Mouse (Mus musculus) neural tube, embryonic 15.5 days (tissue): ENCODE results near the gene Slc9a3r1. TPM values are rescaled to one million over a fixed set of nuclear protein-coding genes. Genes with fewer than 3 reads are reported as not detected.

ENCODE experiments used
- ATAC-seq: fragments of 200-750 bp; cut with Nextera tagmentation; 2 replicates; pipeline ENCODE4 v1.8.0; 2017; ENCODE audit warnings: mild to moderate bottlenecking, moderate TSS enrichment, moderate library complexity; ENCODE audit not compliant: low FRiP score
- H3K27ac ChIP-seq: fragments of 300-500 bp; sonication (generic); replicated peaks from 2 replicates; pipeline ENCODE4 v1.5.1; 2015; ENCODE audit warnings: mild to moderate bottlenecking, inconsistent platforms
- H3K27me3 ChIP-seq: fragments of 300-500 bp; sonication (generic); replicated peaks from 2 replicates; pipeline ENCODE4 v1.6.1; 2015; ENCODE audit warnings: inconsistent platforms
- H3K36me3 ChIP-seq: fragments of 300-500 bp; sonication (generic); 2 replicates; pipeline ENCODE4 v1.6.1; 2015; ENCODE audit warnings: inconsistent platforms
- H3K4me1 ChIP-seq: fragments of 300-500 bp; sonication (generic); 2 replicates; pipeline ENCODE4 v1.6.1; 2015; ENCODE audit warnings: inconsistent platforms
- H3K4me2 ChIP-seq: fragments of 300-500 bp; sonication (generic); 2 replicates; pipeline ENCODE4 v1.6.1; 2015; ENCODE audit warnings: inconsistent platforms, mild to moderate bottlenecking, moderate library complexity
- H3K4me3 ChIP-seq: fragments of 300-500 bp; sonication (generic); replicated peaks from 2 replicates; pipeline ENCODE4 v1.5.1; 2015; ENCODE audit warnings: mild to moderate bottlenecking, inconsistent platforms
- H3K9ac ChIP-seq: fragments of 300-500 bp; sonication (generic); replicated peaks from 2 replicates; pipeline ENCODE4 v1.6.1; 2015; ENCODE audit warnings: mild to moderate bottlenecking, inconsistent platforms
- H3K9me3 ChIP-seq: fragments of 300-500 bp; sonication (generic); replicated peaks from 2 replicates; pipeline ENCODE4 v1.6.1; 2016; ENCODE audit warnings: inconsistent platforms
- WGBS: fragments of 180-500 bp; shearing (Covaris S2); methylation state at CpG from one replicate; pipeline ENCODE4 v1.1.7; 2015; ENCODE audit warnings: mixed read lengths; 5-methylcytosine and 5-hydroxymethylcytosine counted together
- polyA plus RNA-seq: library from polyadenylated mRNA; unstranded; fragments of >200 nt; fragmentation: Nextera tagmentation; extraction: Ambion mirVana; gene quantifications from 2 replicates; pipeline ENCODE4 v1.2.1, GENCODE M21; 2015

Gene Slc9a3r1
- polyA plus RNA-seq, 1 experiment from 2014 or later: 45.5 TPM

DNA sequence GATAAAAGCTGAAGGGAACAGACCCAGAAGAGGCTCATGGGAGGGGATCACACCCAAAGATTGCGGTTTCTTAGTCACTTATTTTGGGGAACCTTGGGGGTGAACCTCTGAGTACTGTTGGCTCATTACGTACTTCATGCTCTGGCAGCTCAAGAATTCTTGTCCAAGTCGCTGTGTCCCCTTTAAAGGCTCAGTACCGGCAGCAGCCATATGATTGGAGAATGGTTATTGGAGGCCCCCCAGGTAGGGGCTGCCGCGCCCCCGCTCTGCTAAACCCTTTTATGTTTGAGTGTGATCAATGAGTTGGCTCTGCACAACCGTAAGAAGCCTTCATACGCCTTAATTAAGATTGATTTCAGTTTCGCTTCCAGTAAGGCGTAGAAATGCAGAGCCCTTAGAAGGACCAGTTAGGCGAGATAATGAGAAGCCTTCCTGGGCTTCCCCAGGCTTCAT, 35.8 kb downstream of the Slc9a3r1 start:
- no peak for ATAC-seq
- H3K27me3 ChIP-seq: 0 out of 2 replicates have a peak, but pooled peaks cover 5% of the 10 kb centered on the region
- H3K4me2 ChIP-seq: no peak overlapping the region
- no peaks in the 10 kb centered on the region for H3K9me3 ChIP-seq
- H3K4me1 ChIP-seq: 0 out of 2 replicates have a peak, but pooled peaks cover 3% of the 10 kb centered on the region
- peaks cover 31% of the 10 kb centered on the region for H3K36me3 ChIP-seq
- no peak overlapping the region for H3K4me3 ChIP-seq
- no peak overlapping the region for H3K9ac ChIP-seq
- H3K27ac ChIP-seq: no peak overlapping the region
- 34% methylated on average over 12 of the region's 12 CpGs for WGBS

DNA sequence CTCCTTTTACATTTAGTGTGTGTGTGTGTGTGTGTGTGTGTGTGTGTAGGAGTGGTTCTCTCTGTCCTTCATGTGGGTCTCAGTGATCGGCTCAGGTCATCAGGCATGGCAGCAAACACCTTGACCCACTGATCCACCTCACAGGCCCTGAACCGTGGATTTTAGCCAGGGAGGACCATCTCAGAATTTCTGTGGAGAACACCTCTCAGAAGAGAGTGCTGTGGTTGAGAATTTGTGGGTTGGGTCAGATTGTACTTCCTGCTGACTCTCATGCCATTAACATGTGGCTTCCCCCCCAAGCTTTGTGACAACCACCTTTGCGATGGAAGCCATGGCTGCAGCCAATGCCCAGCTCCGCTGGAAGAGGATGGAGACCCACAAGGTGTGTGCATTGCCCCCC, 37.4 kb downstream of the Slc9a3r1 start:
- Histone ChIP-seq H3K27me3 (0 out of 2 replicates have a peak, but pooled peaks cover 10% of the 10 kb centered on the region), H3K9me3 (no peaks in the 10 kb centered on the region), H3K4me2 (no peak overlapping the region), H3K27ac (no peak overlapping the region), H3K36me3 (peaks cover 39% of the 10 kb centered on the region), H3K9ac (no peak overlapping the region), H3K4me1 (0 out of 2 replicates have a peak, but pooled peaks cover 3% of the 10 kb centered on the region), H3K4me3 (no peak overlapping the region)
- WGBS: 92% methylated on average over 4 of the region's 4 CpGs
- no peak for ATAC-seq

- peak; percentile 75 for ATAC-seq
- Histone ChIP-seq H3K27ac (no peak overlapping the region), H3K4me3 (no peak overlapping the region), H3K4me1 (peaks cover 11% of the 10 kb centered on the region), H3K9ac (no peak overlapping the region), H3K36me3 (peaks cover 48% of the 10 kb centered on the region), H3K4me2 (no peak overlapping the region), H3K9me3 (no peaks in the 10 kb centered on the region), H3K27me3 (0 out of 2 replicates have a peak, but pooled peaks cover 10% of the 10 kb centered on the region)
- 13% methylated on average over 12 of the region's 12 CpGs for WGBS
Observed at GRCm38 (mm10) chr11:115202316-115202715, 39.2 kb downstream of the Slc9a3r1 start.

- Histone ChIP-seq H3K9ac (no peak overlapping the region), H3K27me3 (0 out of 2 replicates have a peak, but pooled peaks cover 10% of the 10 kb centered on the region), H3K36me3 (peaks cover 47% of the 10 kb centered on the region), H3K27ac (no peak overlapping the region), H3K4me2 (no peak overlapping the region), H3K4me1 (peaks cover 11% of the 10 kb centered on the region), H3K4me3 (no peak overlapping the region), H3K9me3 (no peaks in the 10 kb centered on the region)
- 95% methylated on average over 9 of the region's 9 CpGs for WGBS
- ATAC-seq: no peak; the same call in 1 of the 2 replicates
Observed at GRCm38 (mm10) chr11:115202756-115203155, 39.6 kb downstream of the Slc9a3r1 start.

DNA sequence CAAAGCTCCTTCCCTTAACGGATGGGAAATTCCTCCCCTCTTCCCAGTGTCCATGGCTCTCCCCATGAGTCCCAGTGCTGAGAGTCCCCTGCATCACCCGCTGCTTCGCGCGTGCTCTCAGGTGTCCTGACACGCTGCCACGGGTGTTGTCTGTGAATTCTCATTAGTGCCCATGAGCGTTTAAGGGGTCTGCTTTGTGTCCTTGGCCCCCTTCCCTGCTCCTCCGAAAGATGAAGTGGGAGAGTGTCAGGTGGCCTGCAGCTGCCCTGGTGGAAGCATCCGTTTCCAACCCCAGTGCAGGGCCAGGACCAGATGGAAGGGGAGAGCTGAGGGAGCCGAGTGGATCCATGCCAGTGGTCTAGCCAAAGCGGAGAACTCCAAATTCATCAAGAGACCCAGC, 45.0 kb downstream of the Slc9a3r1 start:
- H3K9ac ChIP-seq: no peak overlapping the region
- no peak overlapping the region for H3K27ac ChIP-seq
- H3K4me2 ChIP-seq: no peak overlapping the region
- no peaks in the 10 kb centered on the region for H3K9me3 ChIP-seq
- no peak for ATAC-seq
- 63% methylated on average over 12 of the region's 12 CpGs for WGBS
- no peak overlapping the region for H3K4me3 ChIP-seq
- peaks cover 32% of the 10 kb centered on the region for H3K36me3 ChIP-seq
- H3K4me1 ChIP-seq: peaks cover 12% of the 10 kb centered on the region
- 0 out of 2 replicates have a peak, but pooled peaks cover 10% of the 10 kb centered on the region for H3K27me3 ChIP-seq

DNA sequence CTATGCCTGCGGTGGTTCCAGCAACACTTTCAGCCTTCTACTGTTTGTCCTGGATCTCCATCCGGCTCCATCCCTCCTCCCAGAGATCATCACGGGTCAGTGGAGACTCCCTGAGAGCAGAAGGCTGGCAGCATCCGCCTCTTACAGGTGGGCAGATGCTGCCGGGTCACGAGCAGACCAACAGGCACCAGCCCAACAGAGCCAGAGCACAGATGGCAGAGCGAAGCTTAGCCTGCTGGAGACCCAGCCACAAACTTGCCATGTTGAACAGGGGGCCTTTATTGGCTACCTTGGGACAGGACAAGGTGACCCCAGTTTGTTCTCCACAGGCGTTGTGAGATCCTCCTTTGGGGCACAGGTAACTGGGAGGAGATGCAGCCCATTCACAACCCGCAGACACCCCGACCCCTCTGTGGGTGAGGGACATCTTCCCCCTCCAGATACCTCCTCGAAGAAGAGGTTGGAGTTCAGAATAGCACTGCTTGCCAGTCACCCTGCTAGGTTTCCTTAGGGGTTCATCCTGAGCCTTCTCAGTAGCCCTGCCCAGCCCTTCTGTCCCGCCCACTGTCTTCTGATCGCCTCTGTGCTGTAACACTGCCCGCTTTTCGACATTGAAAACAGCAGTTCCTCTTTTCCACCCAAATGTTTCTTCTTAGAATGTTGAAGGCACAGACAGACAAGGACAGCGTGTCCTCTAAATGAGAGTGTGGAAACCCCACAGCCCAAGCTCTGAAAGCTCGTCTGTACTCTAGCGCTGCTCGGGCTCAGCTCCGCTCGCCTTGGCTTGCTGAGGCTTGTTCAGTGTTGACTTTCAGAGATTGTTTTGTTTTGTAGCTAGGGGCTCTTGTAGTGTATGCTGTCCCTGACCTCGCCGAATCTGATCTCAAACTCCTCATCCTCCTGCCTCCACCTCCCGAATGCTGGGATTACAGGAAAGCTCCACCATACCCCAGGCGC, 45.9 kb downstream of the Slc9a3r1 start:
- ATAC-seq: no peak
- 82% methylated on average over 25 of the region's 25 CpGs for WGBS
- peaks cover 12% of the 10 kb centered on the region for H3K4me1 ChIP-seq

DNA sequence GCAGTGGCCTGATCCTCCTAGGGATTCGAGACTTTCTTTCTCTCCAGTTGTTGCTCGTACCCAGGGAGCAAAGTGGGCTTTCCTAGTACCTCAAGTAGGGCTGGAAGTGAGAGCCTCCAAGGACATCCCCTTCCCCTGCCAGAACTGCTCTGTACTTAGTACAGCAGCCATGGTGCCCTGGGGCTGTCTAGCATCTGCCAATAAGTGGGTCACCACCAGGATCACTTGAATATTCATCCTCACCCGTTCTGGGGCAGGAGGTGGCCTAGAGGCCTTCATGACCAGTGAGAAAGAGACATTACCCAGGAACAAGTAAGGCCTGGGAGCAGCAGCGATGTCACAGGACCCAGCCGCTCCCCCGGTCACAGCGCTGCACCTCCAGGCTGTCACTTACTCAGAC, 46.8 kb downstream of the Slc9a3r1 start:
- no peak overlapping the region for H3K9ac ChIP-seq
- H3K27me3 ChIP-seq: peaks cover 10% of the 10 kb centered on the region; the same call in 1 of the 2 replicates
- ATAC-seq: no peak
- H3K4me1 ChIP-seq: peaks cover 12% of the 10 kb centered on the region
- H3K27ac ChIP-seq: no peak overlapping the region
- no peaks in the 10 kb centered on the region for H3K9me3 ChIP-seq
- 81% methylated on average over 7 of the region's 7 CpGs for WGBS
- H3K36me3 ChIP-seq: peaks cover 25% of the 10 kb centered on the region
- no peak overlapping the region for H3K4me3 ChIP-seq
- no peak overlapping the region for H3K4me2 ChIP-seq

More for the DNA sequence above, 45.9 kb downstream of the Slc9a3r1 start:
- Histone ChIP-seq H3K9me3 (no peaks in the 10 kb centered on the region), H3K4me3 (no peak overlapping the region), H3K9ac (no peak overlapping the region), H3K27ac (no peak overlapping the region), H3K36me3 (peaks cover 28% of the 10 kb centered on the region), H3K4me2 (no peak overlapping the region), H3K27me3 (peaks cover 11% of the 10 kb centered on the region; the same call in 1 of the 2 replicates)

DNA sequence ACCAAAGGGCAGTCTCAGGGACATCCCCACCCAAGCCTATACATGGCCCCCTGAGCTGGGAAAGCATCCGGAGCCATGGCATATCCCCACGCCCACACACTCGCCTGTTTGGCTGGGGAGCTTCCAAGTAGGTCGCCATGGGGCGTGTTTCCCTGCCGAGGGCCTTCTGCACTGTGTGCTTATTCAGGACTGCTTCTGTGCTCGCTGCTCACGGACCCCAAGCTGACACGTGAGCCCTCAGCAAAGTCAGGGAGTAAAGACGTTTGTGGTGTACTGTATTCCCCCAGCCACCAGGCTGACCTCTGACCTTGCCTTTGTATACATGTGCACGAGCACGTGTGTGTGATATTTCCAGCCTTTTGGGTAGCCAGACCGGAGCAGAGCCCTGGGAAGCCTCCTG, 49.0 kb downstream of the Slc9a3r1 start:
- WGBS: 62% methylated on average over 13 of the region's 13 CpGs
- Histone ChIP-seq H3K4me3 (no peak overlapping the region), H3K9ac (no peak overlapping the region), H3K36me3 (peaks cover 8% of the 10 kb centered on the region), H3K9me3 (no peaks in the 10 kb centered on the region), H3K27me3 (peaks cover 7% of the 10 kb centered on the region; the same call in 1 of the 2 replicates), H3K4me2 (no peak overlapping the region), H3K27ac (no peak overlapping the region), H3K4me1 (peaks cover 7% of the 10 kb centered on the region)
- no peak for ATAC-seq

- no peak for ATAC-seq
- 50% methylated on average over 5 of the region's 5 CpGs for WGBS
- no peaks in the 10 kb centered on the region for H3K36me3 ChIP-seq
Observed at GRCm38 (mm10) chr11:115215123-115215522, 52.0 kb downstream of the Slc9a3r1 start.

GRCm38 (mm10) chr11:115217439-115218410, 54.6 kb downstream of the Slc9a3r1 start:
- H3K27me3 ChIP-seq: peaks cover 12% of the 10 kb centered on the region; the same call in 1 of the 2 replicates
- peaks cover 26% of the 10 kb centered on the region for H3K4me1 ChIP-seq

More at GRCm38 (mm10) chr11:115215123-115215522, 52.0 kb downstream of the Slc9a3r1 start:
- Histone ChIP-seq H3K4me1 (peaks cover 18% of the 10 kb centered on the region), H3K4me2 (no peak overlapping the region), H3K9ac (no peak overlapping the region), H3K9me3 (no peaks in the 10 kb centered on the region), H3K4me3 (no peak overlapping the region), H3K27ac (no peak overlapping the region), H3K27me3 (peaks cover 11% of the 10 kb centered on the region; the same call in 1 of the 2 replicates)

DNA sequence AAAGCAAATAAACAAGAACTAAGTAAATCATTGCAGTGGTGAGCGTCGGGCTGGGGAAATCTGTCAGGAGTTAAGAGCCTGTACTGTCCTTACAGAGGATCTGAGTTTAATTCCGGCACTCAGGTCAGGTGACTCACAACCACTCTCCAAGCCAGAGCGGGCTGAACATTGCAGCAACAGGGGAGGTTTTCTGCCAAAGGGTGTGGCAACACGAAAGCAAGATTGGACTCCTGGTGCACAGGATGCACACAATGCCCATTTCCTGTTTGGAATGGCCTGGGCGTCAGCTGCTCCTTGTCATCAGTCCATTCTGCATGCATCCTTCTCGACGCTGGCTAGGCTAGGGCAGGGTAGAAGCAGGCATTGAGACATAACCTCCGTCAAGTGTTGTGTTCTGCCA, 56.1 kb downstream of the Slc9a3r1 start:
- Histone ChIP-seq H3K27me3 (0 out of 2 replicates have a peak, but pooled peaks cover 12% of the 10 kb centered on the region), H3K27ac (no peak overlapping the region), H3K9me3 (no peaks in the 10 kb centered on the region), H3K9ac (no peak overlapping the region), H3K4me1 (peaks cover 28% of the 10 kb centered on the region), H3K4me2 (no peak overlapping the region), H3K36me3 (0 out of 2 replicates have a peak, but pooled peaks cover 3% of the 10 kb centered on the region), H3K4me3 (no peak overlapping the region)
- no peak for ATAC-seq
- WGBS: 81% methylated on average over 9 of the region's 9 CpGs

More at GRCm38 (mm10) chr11:115217439-115218410, 54.6 kb downstream of the Slc9a3r1 start:
- ATAC-seq: peak; percentile 42; the same call in 1 of the 2 replicates
- Histone ChIP-seq H3K4me3 (no peak overlapping the region), H3K27ac (no peak overlapping the region), H3K36me3 (0 out of 2 replicates have a peak, but pooled peaks cover 3% of the 10 kb centered on the region), H3K9ac (no peak overlapping the region), H3K4me2 (no peak overlapping the region), H3K9me3 (no peaks in the 10 kb centered on the region)
- 43% methylated on average over 18 of the region's 18 CpGs for WGBS
